Mouse (Mus musculus): ENCODE data around the gene Midn. TPM values are rescaled to one million over a fixed set of nuclear protein-coding genes. Genes with fewer than 3 reads are reported as not detected.

The Midn gene
- polyA plus RNA-seq, 1 experiment from 2014 or later = 8.8 TPM

DNA sequence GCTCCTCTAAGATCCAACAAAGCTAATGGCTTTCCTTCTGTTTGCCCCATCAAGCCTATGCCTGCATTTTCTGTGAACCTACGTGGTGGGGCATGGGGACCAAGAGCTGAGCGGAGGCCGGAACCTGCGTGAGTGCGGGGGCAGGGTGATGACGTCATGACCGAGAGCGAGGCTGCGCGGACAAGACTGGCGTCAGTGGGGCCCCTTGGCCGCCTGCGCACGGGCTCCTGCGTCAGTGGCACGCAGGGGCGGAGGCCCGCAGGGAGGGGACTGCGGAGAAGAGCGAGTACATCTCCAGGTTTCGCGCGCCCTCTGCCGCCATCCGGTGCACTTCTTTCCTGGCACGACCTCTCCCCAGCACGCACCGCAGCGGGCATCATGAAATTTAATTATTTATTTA is 6.8 kb upstream of the Midn start:
- Histone ChIP-seq H3K27ac (ENCODE audit: low read length) (peak overlapping the region; percentile 80), H3K9me3 (ENCODE audit: control insufficient read depth, low read length) (no peaks in the 10 kb centered on the region), H3K36me3 (ENCODE audit: control insufficient read depth, insufficient read depth, low read length) (peaks cover 15% of the 10 kb centered on the region; the same call in 1 of the 2 replicates), H3K4me1 (ENCODE audit: control insufficient read depth, insufficient read depth, low read length) (peaks cover 68% of the 10 kb centered on the region), H3K4me2 (ENCODE audit: low read depth, low read length) (peak overlapping the region; percentile 72), H3K9ac (ENCODE audit: low read depth, low read length) (peak overlapping the region; percentile 67), H3K27me3 (replicated peaks; ENCODE audit: control insufficient read depth, insufficient read depth, low read length) (peaks cover 12% of the 10 kb centered on the region; the same call in 1 of the 2 replicates), H3K4me3 (ENCODE audit: low read length) (peak overlapping the region; percentile 67)
- ATAC-seq = peak; percentile 66
- WGBS = under 1% methylated on average over 29 of the region's 29 CpGs

DNA sequence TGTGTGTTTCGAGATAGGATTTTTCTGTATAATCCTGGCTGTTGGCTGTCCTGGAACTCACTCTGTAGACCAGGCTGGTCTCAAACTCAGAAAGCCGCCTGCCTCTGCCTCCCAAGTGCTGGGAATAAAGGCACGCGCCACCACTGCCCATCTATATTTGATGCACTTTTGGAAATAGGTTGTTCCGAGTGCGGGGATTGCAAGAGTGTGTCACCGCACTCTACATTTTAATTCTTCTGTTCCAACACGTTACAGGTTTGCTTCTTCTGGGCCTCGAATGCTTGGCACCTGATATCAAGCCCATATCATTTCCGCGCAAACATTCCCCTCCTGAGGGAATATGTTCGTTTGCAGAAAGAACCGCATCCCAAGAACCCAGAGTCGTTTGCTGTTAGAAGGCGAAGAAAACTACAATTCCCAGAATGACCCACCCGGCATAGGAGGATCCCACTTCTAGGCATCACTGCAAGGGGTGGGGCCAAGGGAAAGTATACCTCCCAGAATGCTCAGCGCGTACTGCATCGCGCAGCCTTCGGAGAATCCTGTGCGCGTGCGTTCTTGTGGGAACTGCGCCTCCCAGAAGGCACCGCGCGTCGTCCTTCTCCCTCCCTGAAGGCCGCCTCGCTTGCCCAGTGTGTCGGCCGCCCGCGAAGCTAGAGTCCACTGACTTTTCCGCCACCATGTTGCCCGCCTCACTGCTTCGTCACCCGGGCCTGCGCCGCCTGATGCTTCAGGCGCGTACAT is 6.1 kb upstream of the Midn start:
- Histone ChIP-seq H3K27ac (ENCODE audit: low read length) (peak overlapping the region; percentile 90), H3K4me1 (ENCODE audit: control insufficient read depth, insufficient read depth, low read length) (peaks cover 70% of the 10 kb centered on the region), H3K4me2 (ENCODE audit: low read depth, low read length) (peak overlapping the region; percentile 87), H3K36me3 (ENCODE audit: control insufficient read depth, insufficient read depth, low read length) (peaks cover 15% of the 10 kb centered on the region; the same call in 1 of the 2 replicates), H3K4me3 (ENCODE audit: low read length) (peak overlapping the region; percentile 67), H3K27me3 (replicated peaks; ENCODE audit: control insufficient read depth, insufficient read depth, low read length) (peaks cover 7% of the 10 kb centered on the region; the same call in 1 of the 2 replicates), H3K9me3 (ENCODE audit: control insufficient read depth, low read length) (no peaks in the 10 kb centered on the region), H3K9ac (ENCODE audit: low read depth, low read length) (peak overlapping the region; percentile 88)
- WGBS = under 1% methylated on average over 43 of the region's 43 CpGs
- peak; percentile 79 for ATAC-seq

DNA sequence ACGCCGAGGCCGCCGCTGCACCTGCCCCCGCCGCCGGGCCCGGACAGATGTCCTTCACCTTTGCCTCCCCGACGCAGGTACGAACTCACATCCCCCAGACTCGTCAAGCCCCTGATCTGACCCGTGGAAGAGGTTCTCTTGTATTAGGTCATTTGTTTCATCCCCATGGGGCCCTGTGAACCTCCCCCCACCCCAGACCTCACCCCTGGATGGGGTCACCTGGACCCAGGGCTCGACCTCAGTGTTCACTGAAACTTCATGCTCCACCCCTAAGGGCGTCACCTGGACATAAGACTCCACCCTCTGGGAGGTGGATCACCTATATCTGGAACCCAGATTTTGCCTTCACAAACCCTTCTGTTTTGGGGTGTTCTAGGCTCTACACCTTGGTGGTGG is 5.5 kb upstream of the Midn start:
- peak overlapping the region; percentile 90 for H3K27ac ChIP-seq (ENCODE audit: low read length)
- H3K9ac ChIP-seq (ENCODE audit: low read depth, low read length) = peak overlapping the region; percentile 88
- peak; percentile 16 for ATAC-seq
- H3K9me3 ChIP-seq (ENCODE audit: control insufficient read depth, low read length) = no peaks in the 10 kb centered on the region
- H3K36me3 ChIP-seq (ENCODE audit: control insufficient read depth, insufficient read depth, low read length) = peaks cover 15% of the 10 kb centered on the region; the same call in 1 of the 2 replicates
- peaks cover 71% of the 10 kb centered on the region for H3K4me1 ChIP-seq (ENCODE audit: control insufficient read depth, insufficient read depth, low read length)
- H3K4me3 ChIP-seq (ENCODE audit: low read length) = peak overlapping the region; percentile 67
- H3K4me2 ChIP-seq (ENCODE audit: low read depth, low read length) = peak overlapping the region; percentile 87
- 0 out of 2 replicates have a peak, but pooled peaks cover 5% of the 10 kb centered on the region for H3K27me3 ChIP-seq (replicated peaks; ENCODE audit: control insufficient read depth, insufficient read depth, low read length)
- WGBS = under 1% methylated on average over 15 of the region's 15 CpGs

- 93% methylated on average over 7 of the region's 7 CpGs for WGBS
- 0 out of 2 replicates have a peak overlapping the region, but pooled peaks have one; percentile 0 for H3K4me3 ChIP-seq (ENCODE audit: low read length)
- peaks cover 15% of the 10 kb centered on the region; the same call in 1 of the 2 replicates for H3K36me3 ChIP-seq (ENCODE audit: control insufficient read depth, insufficient read depth, low read length)
- H3K4me1 ChIP-seq (ENCODE audit: control insufficient read depth, insufficient read depth, low read length) = peaks cover 64% of the 10 kb centered on the region
- H3K27me3 ChIP-seq (replicated peaks; ENCODE audit: control insufficient read depth, insufficient read depth, low read length) = no peaks in the 10 kb centered on the region
- no peak overlapping the region for H3K9ac ChIP-seq (ENCODE audit: low read depth, low read length)
- H3K4me2 ChIP-seq (ENCODE audit: low read depth, low read length) = peak overlapping the region; percentile 87; the same call in 1 of the 2 replicates
- no peaks in the 10 kb centered on the region for H3K9me3 ChIP-seq (ENCODE audit: control insufficient read depth, low read length)
- no peak for ATAC-seq
- no peak overlapping the region for H3K27ac ChIP-seq (ENCODE audit: low read length)
Observed at GRCm38 (mm10) chr10:80143664-80144063, 4.4 kb upstream of the Midn start.

DNA sequence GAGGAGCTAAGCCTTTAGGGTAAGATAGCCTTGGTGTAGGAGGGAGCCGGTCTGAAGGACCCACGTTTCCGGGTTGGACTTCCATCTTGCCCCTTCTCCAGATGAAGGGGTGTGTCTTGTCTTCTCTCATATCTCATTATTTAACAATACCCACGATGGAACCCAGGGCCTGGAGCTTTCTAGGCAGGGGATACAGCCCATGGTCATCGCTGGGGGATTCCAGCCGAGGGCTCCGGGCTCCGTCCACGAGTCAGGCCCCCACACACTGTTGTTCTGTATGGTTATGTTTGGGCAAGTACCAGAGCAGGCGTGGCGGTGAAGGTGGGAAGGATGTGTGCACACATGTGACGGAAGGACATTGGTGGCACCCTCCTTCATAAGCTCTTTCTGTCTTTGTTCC is 3.9 kb upstream of the Midn start:
- Histone ChIP-seq H3K4me1 (ENCODE audit: control insufficient read depth, insufficient read depth, low read length) (peaks cover 63% of the 10 kb centered on the region), H3K27me3 (replicated peaks; ENCODE audit: control insufficient read depth, insufficient read depth, low read length) (no peaks in the 10 kb centered on the region), H3K27ac (ENCODE audit: low read length) (0 out of 2 replicates have a peak overlapping the region, but pooled peaks have one; percentile 33), H3K9me3 (ENCODE audit: control insufficient read depth, low read length) (no peaks in the 10 kb centered on the region), H3K4me2 (ENCODE audit: low read depth, low read length) (no peak overlapping the region), H3K9ac (ENCODE audit: low read depth, low read length) (no peak overlapping the region), H3K4me3 (ENCODE audit: low read length) (no peak overlapping the region), H3K36me3 (ENCODE audit: control insufficient read depth, insufficient read depth, low read length) (peaks cover 15% of the 10 kb centered on the region; the same call in 1 of the 2 replicates)
- ATAC-seq = no peak
- 91% methylated on average over 12 of the region's 12 CpGs for WGBS

- Histone ChIP-seq H3K36me3 (ENCODE audit: control insufficient read depth, insufficient read depth, low read length) (peaks cover 18% of the 10 kb centered on the region), H3K9ac (ENCODE audit: low read depth, low read length) (peak overlapping the region; percentile 87; the same call in 1 of the 2 replicates)
- 72% methylated on average over 20 of the region's 20 CpGs for WGBS
Observed at GRCm38 (mm10) chr10:80144864-80145838, 2.9 kb upstream of the Midn start.

DNA sequence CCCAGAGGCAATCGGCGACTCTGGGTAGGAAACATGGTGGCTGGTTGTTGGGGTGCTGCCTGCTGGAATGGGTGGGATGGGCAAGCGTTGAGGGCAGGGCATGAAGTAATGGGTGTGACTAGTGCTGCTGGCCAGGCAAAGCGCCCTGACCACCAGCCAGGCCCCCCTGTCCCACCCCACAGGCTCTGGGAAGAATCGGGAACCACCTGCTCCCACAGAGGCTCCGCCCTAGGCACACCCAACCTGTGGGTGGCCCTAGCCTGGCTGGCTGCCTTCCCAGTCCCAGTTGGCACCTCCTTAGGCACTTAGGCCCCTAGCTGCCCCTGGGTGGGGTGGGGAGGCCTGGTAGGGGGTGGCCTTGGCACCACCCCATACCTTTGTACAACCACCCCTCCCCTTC is 2.2 kb upstream of the Midn start:
- no peaks in the 10 kb centered on the region for H3K27me3 ChIP-seq (replicated peaks; ENCODE audit: control insufficient read depth, insufficient read depth, low read length)
- peak overlapping the region; percentile 100 for H3K27ac ChIP-seq (ENCODE audit: low read length)
- H3K4me3 ChIP-seq (ENCODE audit: low read length) = peak overlapping the region; percentile 11; the same call in 1 of the 2 replicates
- 73% methylated on average over 6 of the region's 6 CpGs for WGBS
- H3K9ac ChIP-seq (ENCODE audit: low read depth, low read length) = peak overlapping the region; percentile 87
- H3K9me3 ChIP-seq (ENCODE audit: control insufficient read depth, low read length) = no peaks in the 10 kb centered on the region
- peak overlapping the region; percentile 56; the same call in 1 of the 2 replicates for H3K4me2 ChIP-seq (ENCODE audit: low read depth, low read length)
- peaks cover 19% of the 10 kb centered on the region for H3K36me3 ChIP-seq (ENCODE audit: control insufficient read depth, insufficient read depth, low read length)
- no peak for ATAC-seq
- H3K4me1 ChIP-seq (ENCODE audit: control insufficient read depth, insufficient read depth, low read length) = peaks cover 50% of the 10 kb centered on the region

More at GRCm38 (mm10) chr10:80144864-80145838, 2.9 kb upstream of the Midn start:
- peak overlapping the region; percentile 100 for H3K27ac ChIP-seq (ENCODE audit: low read length)
- no peaks in the 10 kb centered on the region for H3K27me3 ChIP-seq (replicated peaks; ENCODE audit: control insufficient read depth, insufficient read depth, low read length)
- 0 out of 2 replicates have a peak overlapping the region, but pooled peaks have one; percentile 11 for H3K4me3 ChIP-seq (ENCODE audit: low read length)
- peak overlapping the region; percentile 56; the same call in 1 of the 2 replicates for H3K4me2 ChIP-seq (ENCODE audit: low read depth, low read length)
- H3K4me1 ChIP-seq (ENCODE audit: control insufficient read depth, insufficient read depth, low read length) = peaks cover 56% of the 10 kb centered on the region
- no peaks in the 10 kb centered on the region for H3K9me3 ChIP-seq (ENCODE audit: control insufficient read depth, low read length)
- no peak for ATAC-seq

GRCm38 (mm10) chr10:80146568-80147011 is 1.5 kb upstream of the Midn start:
- ATAC-seq = no peak
- peak overlapping the region; percentile 87 for H3K9ac ChIP-seq (ENCODE audit: low read depth, low read length)
- peak overlapping the region; percentile 96 for H3K4me3 ChIP-seq (ENCODE audit: low read length)
- peak overlapping the region; percentile 56; the same call in 1 of the 2 replicates for H3K4me2 ChIP-seq (ENCODE audit: low read depth, low read length)
- H3K27me3 ChIP-seq (replicated peaks; ENCODE audit: control insufficient read depth, insufficient read depth, low read length) = no peaks in the 10 kb centered on the region
- 67% methylated on average over 4 of the region's 4 CpGs for WGBS
- H3K27ac ChIP-seq (ENCODE audit: low read length) = peak overlapping the region; percentile 100
- H3K9me3 ChIP-seq (ENCODE audit: control insufficient read depth, low read length) = no peaks in the 10 kb centered on the region
- peaks cover 19% of the 10 kb centered on the region for H3K36me3 ChIP-seq (ENCODE audit: control insufficient read depth, insufficient read depth, low read length)
- H3K4me1 ChIP-seq (ENCODE audit: control insufficient read depth, insufficient read depth, low read length) = peaks cover 51% of the 10 kb centered on the region

Data from intestine, embryonic 16.5 days (tissue).